Mouse (Mus musculus) embryo, embryonic 9.5 days (tissue): ENCODE data around the gene Ece2.

Source experiments
- DNase-seq: peaks from one replicate; pipeline ENCODE4 v3.0.0-alpha.2; 2017; ENCODE audit errors: extremely low spot score

Ece2 gene

GRCm38 (mm10) chr16:20629731-20630634, at the start of gene Ece2:
Gene Ece2, plus strand, starts transcription at chr16:20629828.
- peak; percentile 49 for DNase-seq

GRCm38 (mm10) chr16:20589366-20589938, 40.2 kb upstream of the Ece2 start, which contains the start of gene Vwa5b2:
Gene Vwa5b2, plus strand, starts transcription at chr16:20589471.
- DNase-seq: no peak

GRCm38 (mm10) chr16:20589939-20590679, 39.5 kb upstream of the Ece2 start:
- peak; percentile 55 for DNase-seq

GRCm38 (mm10) chr16:20590680-20591038, 39.0 kb upstream of the Ece2 start:
- DNase-seq: no peak

- DNase-seq: no peak
Measured at GRCm38 (mm10) chr16:20591076-20591705, 38.4 kb upstream of the Ece2 start.

- no peak for DNase-seq
Measured at GRCm38 (mm10) chr16:20595060-20595673, 34.5 kb upstream of the Ece2 start.

GRCm38 (mm10) chr16:20595737-20596136, 33.9 kb upstream of the Ece2 start:
- no peak for DNase-seq

GRCm38 (mm10) chr16:20596687-20597441, 32.8 kb upstream of the Ece2 start:
- no peak for DNase-seq

GRCm38 (mm10) chr16:20600511-20600910, 29.1 kb upstream of the Ece2 start:
- DNase-seq: no peak

GRCm38 (mm10) chr16:20604705-20605104, 24.9 kb upstream of the Ece2 start:
- no peak for DNase-seq

- DNase-seq: peak; percentile 91
Measured at GRCm38 (mm10) chr16:20610501-20611356, 18.9 kb upstream of the Ece2 start.

GRCm38 (mm10) chr16:20611357-20612227, 18.0 kb upstream of the Ece2 start, which contains the start of the genes Eef1akmt4, Gm49333 and Alg3:
Gene Eef1akmt4, plus strand, starts transcription at chr16:20611593.
Gene Gm49333, plus strand, starts transcription at chr16:20611610.
Gene Alg3, minus strand, starts transcription at chr16:20611735.
- peak; percentile 89 for DNase-seq

GRCm38 (mm10) chr16:20619541-20620398, 9.9 kb upstream of the Ece2 start:
- peak; percentile 68 for DNase-seq

GRCm38 (mm10) chr16:20620399-20620735, 9.3 kb upstream of the Ece2 start:
- DNase-seq: peak; percentile 27

- DNase-seq: no peak
Measured at GRCm38 (mm10) chr16:20620751-20621190, 8.9 kb upstream of the Ece2 start.

- DNase-seq: peak; percentile 81
Measured at GRCm38 (mm10) chr16:20621191-20621990, 8.2 kb upstream of the Ece2 start, which contains the start of gene Camk2n2. Gene Camk2n2, minus strand, starts transcription at chr16:20621287.
